Mouse (Mus musculus): ENCODE results near the gene Defb13. TPM values are rescaled to one million over a fixed set of nuclear protein-coding genes. Genes with fewer than 3 reads are reported as not detected.
"Not testable (repeated sequence)": the region's sequence is repeated elsewhere in the genome, so short reads cannot be mapped to it uniquely, and the experiment has no call there.

Gene Defb13
- total RNA-seq (2015; ENCODE audit: low replicate concordance) (not detected in 2 replicates), total RNA-seq (2017; ENCODE audit: low replicate concordance) (not detected in 2 replicates)

- ATAC-seq (replicated peaks; ENCODE audit: low FRiP score, poor library complexity, severe bottlenecking): no peak
These were observed at the start of gene Defb13 for GRCm38 (mm10) chr8:21946462-21946861. Gene Defb13, plus strand, starts transcription at chr8:21946762.

GRCm38 (mm10) chr8:21906290-21906689, 40.3 kb upstream of the Defb13 start, which contains the start of gene Defb11:
Gene Defb11, minus strand, starts transcription at chr8:21906412.
- not testable (repeated sequence) for ATAC-seq (replicated peaks; ENCODE audit: low FRiP score, poor library complexity, severe bottlenecking)

GRCm38 (mm10) chr8:21911931-21912330, 34.6 kb upstream of the Defb13 start:
- no peak for ATAC-seq (replicated peaks; ENCODE audit: low FRiP score, poor library complexity, severe bottlenecking)

GRCm38 (mm10) chr8:21912554-21912953, 34.0 kb upstream of the Defb13 start:
- ATAC-seq (replicated peaks; ENCODE audit: low FRiP score, poor library complexity, severe bottlenecking): no peak

- no peak for ATAC-seq (replicated peaks; ENCODE audit: low FRiP score, poor library complexity, severe bottlenecking)
These were observed 30.9 kb upstream of the Defb13 start for GRCm38 (mm10) chr8:21915625-21916024.

GRCm38 (mm10) chr8:21930754-21931153, 15.8 kb upstream of the Defb13 start:
- not testable (repeated sequence) for ATAC-seq (replicated peaks; ENCODE audit: low FRiP score, poor library complexity, severe bottlenecking)

GRCm38 (mm10) chr8:21932610-21933009, 14.0 kb upstream of the Defb13 start, which contains the start of gene Defb15:
Gene Defb15, minus strand, starts transcription at chr8:21932710.
- no peak for ATAC-seq (replicated peaks; ENCODE audit: low FRiP score, poor library complexity, severe bottlenecking)

GRCm38 (mm10) chr8:21938052-21938451, 8.5 kb upstream of the Defb13 start, which contains the start of gene Defb35:
Gene Defb35, plus strand, starts transcription at chr8:21938352.
- ATAC-seq (replicated peaks; ENCODE audit: low FRiP score, poor library complexity, severe bottlenecking): not testable (repeated sequence)

- ATAC-seq (replicated peaks; ENCODE audit: low FRiP score, poor library complexity, severe bottlenecking): no peak
These were observed 902 bp downstream of the Defb13 start for GRCm38 (mm10) chr8:21947311-21948017.

GRCm38 (mm10) chr8:21955321-21955720, 8.8 kb downstream of the Defb13 start:
- ATAC-seq (replicated peaks; ENCODE audit: low FRiP score, poor library complexity, severe bottlenecking): no peak

GRCm38 (mm10) chr8:21956336-21956735, 9.8 kb downstream of the Defb13 start:
- ATAC-seq (replicated peaks; ENCODE audit: low FRiP score, poor library complexity, severe bottlenecking): no peak

- ATAC-seq (replicated peaks; ENCODE audit: low FRiP score, poor library complexity, severe bottlenecking): no peak
These were observed 11.9 kb downstream of the Defb13 start, which contains the start of gene Fam90a1a for GRCm38 (mm10) chr8:21958414-21958813. Gene Fam90a1a, plus strand, starts transcription at chr8:21958714.

GRCm38 (mm10) chr8:21966646-21967045, 20.1 kb downstream of the Defb13 start:
- ATAC-seq (replicated peaks; ENCODE audit: low FRiP score, poor library complexity, severe bottlenecking): no peak

- ATAC-seq (replicated peaks; ENCODE audit: low FRiP score, poor library complexity, severe bottlenecking): no peak
These were observed 22.9 kb downstream of the Defb13 start, which contains the start of gene Ccdc70 for GRCm38 (mm10) chr8:21969475-21969874. Gene Ccdc70, plus strand, starts transcription at chr8:21969775.

GRCm38 (mm10) chr8:21978193-21978592, 31.6 kb downstream of the Defb13 start:
- no peak for ATAC-seq (replicated peaks; ENCODE audit: low FRiP score, poor library complexity, severe bottlenecking)

- no peak for ATAC-seq (replicated peaks; ENCODE audit: low FRiP score, poor library complexity, severe bottlenecking)
These were observed 35.2 kb downstream of the Defb13 start for GRCm38 (mm10) chr8:21981664-21982337.

GRCm38 (mm10) chr8:21992184-21992583, 45.6 kb downstream of the Defb13 start:
- ATAC-seq (replicated peaks; ENCODE audit: low FRiP score, poor library complexity, severe bottlenecking): no peak; the same call in 1 of the 2 replicates

- ATAC-seq (replicated peaks; ENCODE audit: low FRiP score, poor library complexity, severe bottlenecking): no peak
These were observed 48.6 kb downstream of the Defb13 start for GRCm38 (mm10) chr8:21995181-21995580.
